Mouse (Mus musculus): ENCODE measurements at regions not wholly inside any gene's neighbourhood (a gene's known extent, or its start where the extent isn't known, plus 50 kb on each side); places are given as distances from the start of the nearest gene placed in this dataset.

DNA sequence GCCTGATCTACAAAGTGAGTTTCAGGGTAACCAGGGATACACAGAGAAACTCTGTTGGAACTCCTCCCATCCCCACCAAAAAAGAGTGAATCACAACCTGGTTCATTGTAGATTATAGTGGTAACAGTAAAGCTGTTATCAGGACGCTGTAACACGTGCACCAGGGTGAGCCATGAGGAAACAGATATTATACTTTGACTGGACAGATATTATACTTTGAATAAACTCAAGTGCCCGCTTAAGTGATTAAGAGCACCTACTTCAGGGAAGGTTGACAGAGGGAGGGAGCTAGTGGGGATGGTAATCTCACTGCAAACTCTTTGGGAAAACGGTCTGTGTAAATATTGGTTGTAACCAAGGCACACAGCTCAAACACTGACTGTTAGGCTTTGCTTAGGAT is 147.4 kb downstream of the Cetn3 start:
- Histone ChIP-seq H3K79me2 (ENCODE audit: control insufficient read depth, insufficient read depth, low read length, poor library complexity) (no peaks in the 10 kb centered on the region), H3K9ac (ENCODE audit: control insufficient read depth, low read depth, low read length, poor library complexity, severe bottlenecking) (no peak overlapping the region), H3K4me1 (ENCODE audit: control insufficient read depth in 1 of 2, insufficient read depth in 2 of 2, low read length in 2 of 2) (peaks cover 2 to 4% of the 10 kb centered on the region in 2 experiments; a peak in 3 of 4 replicates), H3K27ac (ENCODE audit: control insufficient read depth, low read depth, low read length) (no peak overlapping the region), H3K36me3 (ENCODE audit: control insufficient read depth in 1 of 2, insufficient read depth in 2 of 2, low read length in 2 of 2) (peaks cover 0 to 3% of the 10 kb centered on the region in 2 experiments; a peak in 1 of 4 replicates), H3K9me3 (replicated peaks; ENCODE audit: insufficient read depth, low read length) (no peaks in the 10 kb centered on the region), H3K27me3 (ENCODE audit: control insufficient read depth in 1 of 2, insufficient read depth in 2 of 2, low read length in 2 of 2) (no peaks in the 10 kb centered on the region), H3K4me3 (ENCODE audit: control insufficient read depth in 1 of 2, insufficient read depth in 1 of 2, low read depth in 2 of 2, low read length in 2 of 2) (no peak overlapping the region)
- DNase-seq (ENCODE audit: low read depth, low spot score): peak; percentile 29
- TF ChIP-seq USF1 (IDR thresholded peaks at IDR 0.05; ENCODE audit: low read depth, low read length): peak; percentile 39; the same call in 1 of the 2 replicates
- TF ChIP-seq MYC (IDR thresholded peaks at IDR 0.05; ENCODE audit: low read depth, low read length): no peak
- TF ChIP-seq SIN3A (IDR thresholded peaks at IDR 0.05; ENCODE audit: low read length): peak; percentile 29; the same call in 1 of the 2 replicates
- TF ChIP-seq TCF12 (IDR thresholded peaks at IDR 0.05; ENCODE audit: low read depth, low read length): 0 out of 2 replicates have a peak, but pooled peaks have one; percentile 17
- peak; percentile 14 to 64; a peak in 3 of 4 replicates for TF ChIP-seq EP300 (IDR thresholded peaks at IDR 0.05; ENCODE audit: low read depth in 1 of 2, low read length in 2 of 2)
- TF ChIP-seq MAX (IDR thresholded peaks at IDR 0.05; ENCODE audit: low read length): peak; percentile 65
- TF ChIP-seq BHLHE40 (IDR thresholded peaks at IDR 0.05; ENCODE audit: borderline replicate concordance, low read depth, low read length): peak; percentile 91
- TF ChIP-seq ZMIZ1 (IDR thresholded peaks at IDR 0.05; ENCODE audit: low read depth, low read length): no peak
- TF ChIP-seq MAFK (IDR thresholded peaks at IDR 0.05; ENCODE audit: borderline replicate concordance, low read depth, low read length): no peak
- peak; percentile 55; the same call in 1 of the 2 replicates for TF ChIP-seq RCOR1 (IDR thresholded peaks at IDR 0.05; ENCODE audit: low read depth, low read length)
- TF ChIP-seq CHD2 (IDR thresholded peaks at IDR 0.05; ENCODE audit: low read length): no peak
- peak; percentile 21; the same call in 1 of the 2 replicates for TF ChIP-seq GATA1 (IDR thresholded peaks at IDR 0.05; ENCODE audit: low read depth, low read length)
- no peak for TF ChIP-seq KAT2A (conservative IDR thresholded peaks at IDR 0.05; ENCODE audit: low read depth, low read length)
- no peak for TF ChIP-seq POLR2AphosphoS2 (IDR thresholded peaks at IDR 0.05; ENCODE audit: low read length)
- TF ChIP-seq TBP (IDR thresholded peaks at IDR 0.05; ENCODE audit: low read depth, low read length): no peak
- TF ChIP-seq ELF1 (IDR thresholded peaks at IDR 0.05; ENCODE audit: low read depth, low read length): no peak

- H3K9ac ChIP-seq (ENCODE audit: control insufficient read depth, low read depth, low read length, poor library complexity, severe bottlenecking): no peak overlapping the region
- DNase-seq (ENCODE audit: low read depth, low spot score): peak; percentile 30
- TF ChIP-seq MAX (IDR thresholded peaks at IDR 0.05; ENCODE audit: low read length): 0 out of 2 replicates have a peak, but pooled peaks have one; percentile 25
- TF ChIP-seq EP300 (IDR thresholded peaks at IDR 0.05; ENCODE audit: low read depth in 1 of 2, low read length in 2 of 2): no peak
- H3K36me3 ChIP-seq (ENCODE audit: control insufficient read depth in 1 of 2, insufficient read depth in 2 of 2, low read length in 2 of 2): peaks cover 0 to 3% of the 10 kb centered on the region in 2 experiments; a peak in 1 of 4 replicates
- H3K27ac ChIP-seq (ENCODE audit: control insufficient read depth, low read depth, low read length): no peak overlapping the region
- no peak overlapping the region for H3K4me3 ChIP-seq (ENCODE audit: control insufficient read depth in 1 of 2, insufficient read depth in 1 of 2, low read depth in 2 of 2, low read length in 2 of 2)
- H3K4me1 ChIP-seq (ENCODE audit: control insufficient read depth in 1 of 2, insufficient read depth in 2 of 2, low read length in 2 of 2): peaks cover 2 to 4% of the 10 kb centered on the region in 2 experiments; a peak in 3 of 4 replicates
- H3K79me2 ChIP-seq (ENCODE audit: control insufficient read depth, insufficient read depth, low read length, poor library complexity): no peaks in the 10 kb centered on the region
- no peaks in the 10 kb centered on the region for H3K9me3 ChIP-seq (replicated peaks; ENCODE audit: insufficient read depth, low read length)
- no peaks in the 10 kb centered on the region for H3K27me3 ChIP-seq (ENCODE audit: control insufficient read depth in 1 of 2, insufficient read depth in 2 of 2, low read length in 2 of 2)
Measured at GRCm38 (mm10) chr13:81931199-81931598, 148.3 kb downstream of the Cetn3 start.

All from MEL (cell line).